Mouse (Mus musculus) liver, embryonic 15.5 days (tissue): ENCODE results near the gene Tctn1. TPM values are rescaled to one million over a fixed set of nuclear protein-coding genes. Genes with fewer than 3 reads are reported as not detected.

Experiments used
- ATAC-seq: fragments of 200-750 bp; cut with Nextera tagmentation; 2 replicates; pipeline ENCODE4 v1.8.0; 2017; ENCODE audit warnings: moderate number of reproducible peaks, mild to moderate bottlenecking, moderate library complexity; ENCODE audit not compliant: insufficient read depth
- H3K27ac ChIP-seq: fragments of 300-500 bp; sonication (generic); replicated peaks from 2 replicates; pipeline ENCODE4 v1.5.1; 2015; ENCODE audit warnings: mild to moderate bottlenecking, inconsistent platforms
- H3K27me3 ChIP-seq: fragments of 300-500 bp; sonication (generic); 2 replicates; pipeline ENCODE4 v1.6.1; 2015; ENCODE audit warnings: mild to moderate bottlenecking, inconsistent platforms
- H3K36me3 ChIP-seq: fragments of 300-500 bp; sonication (generic); replicated peaks from 2 replicates; pipeline ENCODE4 v1.6.1; 2015; ENCODE audit warnings: moderate library complexity, mild to moderate bottlenecking, inconsistent platforms
- H3K4me1 ChIP-seq: fragments of 300-500 bp; sonication (generic); replicated peaks from 2 replicates; pipeline ENCODE4 v1.6.1; 2015; ENCODE audit warnings: inconsistent platforms
- H3K4me2 ChIP-seq: fragments of 300-500 bp; sonication (generic); 2 replicates; pipeline ENCODE4 v1.6.1; 2015; ENCODE audit warnings: moderate library complexity, mild to moderate bottlenecking, inconsistent platforms
- H3K4me3 ChIP-seq: fragments of 300-500 bp; sonication (generic); replicated peaks from 2 replicates; pipeline ENCODE4 v1.5.1; 2015; ENCODE audit warnings: mild to moderate bottlenecking, inconsistent platforms
- H3K9ac ChIP-seq: fragments of 300-500 bp; sonication (generic); 2 replicates; pipeline ENCODE4 v1.6.1; 2015; ENCODE audit warnings: moderate library complexity, mild to moderate bottlenecking, inconsistent platforms
- H3K9me3 ChIP-seq: fragments of 300-500 bp; sonication (generic); replicated peaks from 2 replicates; pipeline ENCODE4 v1.6.1; 2016; ENCODE audit warnings: inconsistent platforms
- WGBS: fragments of 180-500 bp; shearing (Covaris S2); methylation state at CpG from one replicate; pipeline ENCODE4 v1.1.7; 2015; ENCODE audit warnings: mixed read lengths; ENCODE audit not compliant: insufficient replicate concordance; 5-methylcytosine and 5-hydroxymethylcytosine counted together
- polyA plus RNA-seq: library from polyadenylated mRNA; unstranded; fragments of >200 nt; fragmentation: Nextera tagmentation; extraction: Ambion mirVana; gene quantifications from 2 replicates; pipeline ENCODE4 v1.2.1, GENCODE M21; 2015

Gene Tctn1
- polyA plus RNA-seq, 1 experiment from 2014 or later, result 0.73 TPM

GRCm38 (mm10) chr5:122267899-122268298, 3.6 kb upstream of the Tctn1 start:
- Histone ChIP-seq H3K4me2 (no peak overlapping the region), H3K36me3 (no peaks in the 10 kb centered on the region), H3K4me3 (no peak overlapping the region), H3K9ac (no peak overlapping the region), H3K9me3 (no peaks in the 10 kb centered on the region), H3K4me1 (peaks cover 42% of the 10 kb centered on the region), H3K27ac (no peak overlapping the region; the same call in 1 of the 2 replicates), H3K27me3 (no peaks in the 10 kb centered on the region)
- ATAC-seq, result no peak
- 17% methylated on average over 5 of the region's 5 CpGs for whole genome bisulfite sequencing

GRCm38 (mm10) chr5:122267136-122267535, 2.9 kb upstream of the Tctn1 start:
- Histone ChIP-seq H3K36me3 (no peaks in the 10 kb centered on the region), H3K27ac (no peak overlapping the region), H3K4me1 (peaks cover 49% of the 10 kb centered on the region), H3K4me2 (no peak overlapping the region), H3K9ac (no peak overlapping the region), H3K4me3 (no peak overlapping the region), H3K9me3 (no peaks in the 10 kb centered on the region), H3K27me3 (no peaks in the 10 kb centered on the region)
- WGBS, result 47% methylated on average over 7 of the region's 7 CpGs
- no peak for ATAC-seq

GRCm38 (mm10) chr5:122265942-122266341, 1.7 kb upstream of the Tctn1 start:
- 76% methylated on average over 2 of the region's 2 CpGs for WGBS
- Histone ChIP-seq H3K4me1 (peaks cover 54% of the 10 kb centered on the region), H3K4me3 (no peak overlapping the region), H3K27me3 (no peaks in the 10 kb centered on the region), H3K27ac (no peak overlapping the region), H3K9me3 (no peaks in the 10 kb centered on the region), H3K9ac (no peak overlapping the region), H3K4me2 (no peak overlapping the region), H3K36me3 (no peaks in the 10 kb centered on the region)
- no peak for ATAC-seq

GRCm38 (mm10) chr5:122265187-122265586, 927 bp upstream of the Tctn1 start:
- no peak for ATAC-seq
- H3K4me3 ChIP-seq, result no peak overlapping the region
- WGBS, result 48% methylated on average over 3 of the region's 3 CpGs
- peak overlapping the region; percentile 66 for H3K27ac ChIP-seq
- H3K27me3 ChIP-seq, result no peaks in the 10 kb centered on the region
- no peaks in the 10 kb centered on the region for H3K36me3 ChIP-seq
- H3K4me2 ChIP-seq, result peak overlapping the region; percentile 99
- H3K4me1 ChIP-seq, result peaks cover 54% of the 10 kb centered on the region
- H3K9ac ChIP-seq, result 0 out of 2 replicates have a peak overlapping the region, but pooled peaks have one; percentile 25
- H3K9me3 ChIP-seq, result no peaks in the 10 kb centered on the region

- Histone ChIP-seq H3K4me1 (peaks cover 36% of the 10 kb centered on the region), H3K4me3 (no peak overlapping the region), H3K27me3 (no peaks in the 10 kb centered on the region), H3K4me2 (no peak overlapping the region), H3K9ac (no peak overlapping the region), H3K27ac (no peak overlapping the region), H3K36me3 (0 out of 2 replicates have a peak, but pooled peaks cover 4% of the 10 kb centered on the region), H3K9me3 (no peaks in the 10 kb centered on the region)
- ATAC-seq, result no peak
- WGBS, result 20% methylated on average over 7 of the region's 7 CpGs
Measured at GRCm38 (mm10) chr5:122262104-122262503, 2.2 kb downstream of the Tctn1 start.

- Histone ChIP-seq H3K27me3 (no peaks in the 10 kb centered on the region), H3K9me3 (no peaks in the 10 kb centered on the region), H3K4me3 (no peak overlapping the region), H3K27ac (no peak overlapping the region), H3K36me3 (0 out of 2 replicates have a peak, but pooled peaks cover 7% of the 10 kb centered on the region), H3K9ac (no peak overlapping the region), H3K4me2 (no peak overlapping the region), H3K4me1 (peaks cover 15% of the 10 kb centered on the region)
- 46% methylated on average over 6 of the region's 6 CpGs for WGBS
- ATAC-seq, result no peak
Measured at GRCm38 (mm10) chr5:122258027-122258741, 6.1 kb downstream of the Tctn1 start.

- Histone ChIP-seq H3K4me1 (no peaks in the 10 kb centered on the region), H3K9ac (no peak overlapping the region), H3K27ac (no peak overlapping the region), H3K4me2 (no peak overlapping the region), H3K27me3 (no peaks in the 10 kb centered on the region), H3K9me3 (no peaks in the 10 kb centered on the region), H3K4me3 (no peak overlapping the region), H3K36me3 (0 out of 2 replicates have a peak, but pooled peaks cover 4% of the 10 kb centered on the region)
- WGBS, result 81% methylated on average over 17 of the region's 17 CpGs
- no peak for ATAC-seq
Measured at GRCm38 (mm10) chr5:122251895-122252606, 12.2 kb downstream of the Tctn1 start.

GRCm38 (mm10) chr5:122249281-122249680, 15.0 kb downstream of the Tctn1 start:
- no peaks in the 10 kb centered on the region for H3K9me3 ChIP-seq
- no peak overlapping the region for H3K4me3 ChIP-seq
- H3K4me1 ChIP-seq, result no peaks in the 10 kb centered on the region
- no peak overlapping the region for H3K4me2 ChIP-seq
- H3K27ac ChIP-seq, result no peak overlapping the region
- no peaks in the 10 kb centered on the region for H3K36me3 ChIP-seq
- no peak overlapping the region for H3K9ac ChIP-seq
- no peaks in the 10 kb centered on the region for H3K27me3 ChIP-seq
- no peak for ATAC-seq
- WGBS, result 65% methylated on average over 4 of the region's 4 CpGs

- no peak overlapping the region for H3K9ac ChIP-seq
- no peak for ATAC-seq
- H3K27ac ChIP-seq, result no peak overlapping the region
- no peaks in the 10 kb centered on the region for H3K27me3 ChIP-seq
- H3K36me3 ChIP-seq, result no peaks in the 10 kb centered on the region
- peaks cover 3% of the 10 kb centered on the region; the same call in 1 of the 2 replicates for H3K4me1 ChIP-seq
- H3K4me2 ChIP-seq, result no peak overlapping the region
- 84% methylated on average over 7 of the region's 7 CpGs for WGBS
- H3K9me3 ChIP-seq, result no peaks in the 10 kb centered on the region
- H3K4me3 ChIP-seq, result no peak overlapping the region
Measured at GRCm38 (mm10) chr5:122247934-122248333, 16.3 kb downstream of the Tctn1 start.

- Histone ChIP-seq H3K36me3 (no peaks in the 10 kb centered on the region), H3K27ac (no peak overlapping the region), H3K4me1 (peaks cover 6% of the 10 kb centered on the region; the same call in 1 of the 2 replicates), H3K4me2 (no peak overlapping the region), H3K4me3 (no peak overlapping the region), H3K27me3 (no peaks in the 10 kb centered on the region), H3K9me3 (no peaks in the 10 kb centered on the region), H3K9ac (no peak overlapping the region)
- WGBS, result 80% methylated on average over 11 of the region's 11 CpGs
- no peak for ATAC-seq
Measured at GRCm38 (mm10) chr5:122247529-122247928, 16.7 kb downstream of the Tctn1 start.

GRCm38 (mm10) chr5:122246547-122247167, 17.6 kb downstream of the Tctn1 start:
- no peaks in the 10 kb centered on the region for H3K27me3 ChIP-seq
- no peak overlapping the region for H3K27ac ChIP-seq
- no peaks in the 10 kb centered on the region for H3K36me3 ChIP-seq
- 71% methylated on average over 10 of the region's 10 CpGs for WGBS
- H3K9me3 ChIP-seq, result no peaks in the 10 kb centered on the region
- no peak overlapping the region for H3K9ac ChIP-seq
- H3K4me3 ChIP-seq, result no peak overlapping the region
- H3K4me2 ChIP-seq, result no peak overlapping the region
- H3K4me1 ChIP-seq, result peaks cover 7% of the 10 kb centered on the region
- no peak for ATAC-seq
